Mouse (Mus musculus) liver, adult 2 months (tissue): ENCODE measurements around the gene Rab24.

Source experiments
- CTCF ChIP-seq: fragments of 200-500 bp; IDR thresholded peaks from 2 replicates; pipeline ENCODE4 v1.5.1; 2011; ENCODE audit warnings: low read depth, low read length, control low read depth
- POLR2A ChIP-seq: fragments of 200-500 bp; IDR thresholded peaks from 2 replicates; pipeline ENCODE4 v1.6.1; 2011; ENCODE audit warnings: low read length, control low read depth; ENCODE audit not compliant: insufficient read depth; ENCODE audit errors: extremely low read depth

- TF ChIP-seq CTCF (no peak), POLR2A (no peak)
Observed at GRCm38 (mm10) chr13:55361145-55361544, 39.4 kb upstream of the Rab24 start.
